Mouse (Mus musculus) heart, embryonic 11.5 days (tissue): Measurements from ENCODE around the gene Sox6. TPM values are rescaled to one million over a fixed set of nuclear protein-coding genes. Genes with fewer than 3 reads are reported as not detected.

Source experiments
- ATAC-seq: fragments of 200-750 bp; cut with Nextera tagmentation; replicated peaks from 2 replicates; pipeline ENCODE4 v1.8.0; 2017; ENCODE audit warnings: moderate library complexity; ENCODE audit not compliant: insufficient number of reproducible peaks, low FRiP score, low TSS enrichment
- H3K27ac ChIP-seq: fragments of 300-500 bp; sonication (generic); 2 replicates; pipeline ENCODE4 v1.5.1; 2014; ENCODE audit warnings: mild to moderate bottlenecking, low read depth, low read length
- H3K27me3 ChIP-seq: fragments of 300-500 bp; sonication (generic); 2 replicates; pipeline ENCODE4 v1.6.1; 2014; ENCODE audit warnings: mild to moderate bottlenecking, low read length, mixed read lengths; ENCODE audit not compliant: control insufficient read depth, insufficient read depth
- H3K36me3 ChIP-seq: fragments of 300-500 bp; sonication (generic); 2 replicates; pipeline ENCODE4 v1.6.1; 2014; ENCODE audit warnings: mild to moderate bottlenecking, low read length, moderate library complexity, mixed read lengths; ENCODE audit not compliant: control insufficient read depth, insufficient read depth
- H3K4me1 ChIP-seq: fragments of 300-500 bp; sonication (generic); 2 replicates; pipeline ENCODE4 v1.6.1; 2014; ENCODE audit warnings: low read length; ENCODE audit not compliant: control insufficient read depth, insufficient read depth
- H3K4me2 ChIP-seq: fragments of 300-500 bp; sonication (generic); 2 replicates; pipeline ENCODE4 v1.6.1; 2014; ENCODE audit warnings: mild to moderate bottlenecking, moderate library complexity
- H3K4me3 ChIP-seq: fragments of 300-500 bp; sonication (generic); 2 replicates; pipeline ENCODE4 v1.5.1; 2014; ENCODE audit warnings: low read depth, low read length
- H3K9ac ChIP-seq: fragments of 300-500 bp; sonication (generic); 2 replicates; pipeline ENCODE4 v1.6.1; 2014; ENCODE audit warnings: mild to moderate bottlenecking, low read depth, low read length, moderate library complexity
- H3K9me3 ChIP-seq: fragments of 300-500 bp; sonication (generic); replicated peaks from 2 replicates; pipeline ENCODE4 v1.6.1; 2016; ENCODE audit warnings: low read length; ENCODE audit not compliant: control insufficient read depth
- WGBS: fragments of 180-500 bp; shearing (Covaris S2); extraction: QIAGEN DNeasy Blood & Tissue Kit; methylation state at CpG from one replicate; pipeline ENCODE4 v1.1.7; 2014; ENCODE audit not compliant: insufficient replicate concordance; 5-methylcytosine and 5-hydroxymethylcytosine counted together
- polyA plus RNA-seq: library from polyadenylated mRNA; unstranded; fragments of >200 nt; fragmentation: Nextera tagmentation; extraction: Ambion mirVana; gene quantifications from 2 replicates; pipeline ENCODE4 v1.2.1, GENCODE M21; 2014

Sox6 gene
- polyA plus RNA-seq, 1 experiment from 2014 or later = 45.1 TPM

DNA sequence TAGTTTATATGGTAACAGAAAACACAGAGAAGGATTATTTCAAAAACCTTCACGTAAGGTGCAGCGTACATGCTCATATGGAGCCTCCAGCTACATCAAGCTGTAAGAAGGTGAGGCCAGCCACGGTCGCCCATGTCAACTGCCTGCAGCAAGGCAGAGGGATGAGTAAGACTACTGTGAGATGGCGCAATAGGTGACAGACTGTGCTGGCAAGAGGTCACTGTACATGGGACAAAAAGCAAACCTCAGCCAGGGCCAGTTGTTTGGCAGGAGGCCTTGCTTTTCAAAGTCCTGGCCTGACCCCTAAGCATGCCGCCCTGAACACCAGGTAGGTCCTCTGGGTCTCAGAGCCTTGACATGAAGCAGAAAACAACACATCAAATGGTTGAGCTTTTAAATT, 194.2 kb downstream of the Sox6 start:
- Histone ChIP-seq H3K9ac (no peak overlapping the region), H3K4me2 (no peak overlapping the region), H3K4me1 (no peaks in the 10 kb centered on the region), H3K27ac (no peak overlapping the region), H3K9me3 (no peaks in the 10 kb centered on the region), H3K27me3 (no peaks in the 10 kb centered on the region), H3K36me3 (no peaks in the 10 kb centered on the region), H3K4me3 (no peak overlapping the region)
- ATAC-seq = no peak
- WGBS = 85% methylated on average over 6 of the region's 6 CpGs

GRCm38 (mm10) chr7:115842251-115842650, 196.3 kb downstream of the Sox6 start:
- H3K4me3 ChIP-seq = no peak overlapping the region
- no peaks in the 10 kb centered on the region for H3K36me3 ChIP-seq
- no peaks in the 10 kb centered on the region for H3K9me3 ChIP-seq
- no peak for ATAC-seq
- no peak overlapping the region for H3K9ac ChIP-seq
- no peaks in the 10 kb centered on the region for H3K4me1 ChIP-seq
- no peaks in the 10 kb centered on the region for H3K27me3 ChIP-seq
- H3K27ac ChIP-seq = no peak overlapping the region
- H3K4me2 ChIP-seq = no peak overlapping the region

DNA sequence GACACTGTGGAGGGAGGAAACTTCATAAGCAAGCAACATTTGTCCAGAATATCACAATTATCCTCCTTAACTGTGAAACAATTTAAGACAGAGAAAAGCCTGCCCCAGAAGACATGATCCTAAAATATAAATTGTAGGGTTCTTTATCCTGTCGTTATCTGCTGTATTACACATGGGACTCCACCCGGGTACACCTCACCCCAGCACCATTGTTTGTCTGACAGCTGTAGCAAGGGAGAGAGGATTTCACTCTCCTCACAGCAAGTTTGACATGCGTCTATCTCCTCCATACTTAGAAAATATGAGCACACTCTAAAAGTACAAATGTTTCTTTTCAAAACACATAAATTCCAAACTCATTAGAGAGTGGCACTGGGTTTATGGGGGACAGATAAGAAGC, 198.0 kb downstream of the Sox6 start:
- 65% methylated on average over 3 of the region's 3 CpGs for WGBS
- Histone ChIP-seq H3K27me3 (no peaks in the 10 kb centered on the region), H3K4me2 (no peak overlapping the region), H3K36me3 (no peaks in the 10 kb centered on the region), H3K4me3 (no peak overlapping the region), H3K4me1 (no peaks in the 10 kb centered on the region), H3K27ac (no peak overlapping the region), H3K9me3 (no peaks in the 10 kb centered on the region), H3K9ac (no peak overlapping the region)
- ATAC-seq = no peak

- Histone ChIP-seq H3K4me2 (no peak overlapping the region), H3K27me3 (no peaks in the 10 kb centered on the region), H3K36me3 (no peaks in the 10 kb centered on the region), H3K9ac (no peak overlapping the region), H3K27ac (no peak overlapping the region), H3K9me3 (no peaks in the 10 kb centered on the region), H3K4me1 (peaks cover 18% of the 10 kb centered on the region), H3K4me3 (no peak overlapping the region)
- ATAC-seq = no peak
- WGBS = 75% methylated on average over 3 of the region's 3 CpGs
These were observed 203.6 kb downstream of the Sox6 start for GRCm38 (mm10) chr7:115835005-115835404.

DNA sequence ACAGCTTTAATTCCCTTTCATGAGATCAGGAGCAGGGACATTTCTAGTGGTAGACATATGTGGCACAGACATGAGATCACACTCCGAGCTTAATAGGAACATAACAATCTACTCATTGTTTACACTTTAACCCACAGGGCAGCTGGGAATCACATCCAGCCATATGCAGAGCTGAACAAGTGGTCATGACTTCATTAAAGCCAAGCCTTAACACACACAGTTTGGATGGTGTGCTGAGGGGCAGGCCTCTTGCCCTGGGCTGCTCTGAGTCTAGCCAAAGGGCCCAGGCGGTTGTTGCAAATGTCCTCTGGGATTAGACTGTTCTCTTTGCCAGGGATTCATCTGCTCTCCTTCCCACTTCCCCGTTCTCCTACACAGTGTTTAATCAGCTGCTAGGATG, 204.9 kb downstream of the Sox6 start:
- no peak for ATAC-seq
- no peak overlapping the region for H3K9ac ChIP-seq
- no peak overlapping the region for H3K4me3 ChIP-seq
- no peak overlapping the region for H3K27ac ChIP-seq
- H3K27me3 ChIP-seq = no peaks in the 10 kb centered on the region
- WGBS = 56% methylated on average over 3 of the region's 3 CpGs
- peaks cover 21% of the 10 kb centered on the region for H3K4me1 ChIP-seq
- no peaks in the 10 kb centered on the region for H3K36me3 ChIP-seq
- no peak overlapping the region for H3K4me2 ChIP-seq
- H3K9me3 ChIP-seq = no peaks in the 10 kb centered on the region

- ATAC-seq = no peak
These were observed 207.4 kb downstream of the Sox6 start for GRCm38 (mm10) chr7:115830938-115831873.

GRCm38 (mm10) chr7:115830366-115830765, 208.2 kb downstream of the Sox6 start:
- H3K27me3 ChIP-seq = no peaks in the 10 kb centered on the region
- H3K9me3 ChIP-seq = no peaks in the 10 kb centered on the region
- H3K36me3 ChIP-seq = no peaks in the 10 kb centered on the region
- no peak overlapping the region for H3K9ac ChIP-seq
- no peak overlapping the region; the same call in 1 of the 2 replicates for H3K4me2 ChIP-seq
- no peak overlapping the region for H3K27ac ChIP-seq
- no peak overlapping the region for H3K4me3 ChIP-seq
- peaks cover 39% of the 10 kb centered on the region for H3K4me1 ChIP-seq
- WGBS = 68% methylated on average over 10 of the region's 10 CpGs
- ATAC-seq = 0 out of 2 replicates have a peak, but pooled peaks have one; percentile 7

More at GRCm38 (mm10) chr7:115830938-115831873, 207.4 kb downstream of the Sox6 start:
- Histone ChIP-seq H3K9me3 (no peaks in the 10 kb centered on the region), H3K36me3 (no peaks in the 10 kb centered on the region), H3K27me3 (no peaks in the 10 kb centered on the region), H3K4me2 (no peak overlapping the region), H3K27ac (0 out of 2 replicates have a peak overlapping the region, but pooled peaks have one; percentile 18), H3K9ac (no peak overlapping the region), H3K4me3 (no peak overlapping the region), H3K4me1 (peaks cover 35% of the 10 kb centered on the region)
- WGBS = 38% methylated on average over 11 of the region's 11 CpGs

- Histone ChIP-seq H3K27ac (no peak overlapping the region), H3K27me3 (no peaks in the 10 kb centered on the region), H3K9ac (no peak overlapping the region), H3K36me3 (no peaks in the 10 kb centered on the region), H3K4me1 (peaks cover 39% of the 10 kb centered on the region), H3K4me3 (no peak overlapping the region), H3K4me2 (no peak overlapping the region), H3K9me3 (no peaks in the 10 kb centered on the region)
- WGBS = 36% methylated on average over 4 of the region's 4 CpGs
- ATAC-seq = no peak
These were observed 208.8 kb downstream of the Sox6 start for GRCm38 (mm10) chr7:115829756-115830155.

DNA sequence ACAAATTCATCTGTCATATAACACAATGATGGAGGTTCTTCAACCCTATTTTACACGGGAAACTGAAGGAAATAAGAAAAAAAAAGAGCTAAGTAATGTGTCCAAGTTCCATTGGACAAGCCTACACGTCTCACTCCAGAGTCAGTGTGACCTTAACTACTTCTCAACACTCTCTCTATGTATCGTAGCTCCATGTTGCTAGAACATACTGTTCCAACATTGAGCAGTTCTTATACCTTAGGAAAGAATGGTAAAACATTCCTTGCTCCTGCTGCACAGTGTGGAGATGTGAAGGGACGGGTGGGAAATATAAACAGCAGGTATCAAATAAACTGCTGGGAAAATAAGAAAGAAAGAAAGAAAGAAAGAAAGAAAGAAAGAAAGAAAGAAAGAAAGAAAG, 209.3 kb downstream of the Sox6 start:
- no peak overlapping the region for H3K9ac ChIP-seq
- no peak overlapping the region for H3K4me2 ChIP-seq
- 72% methylated on average over 4 of the region's 4 CpGs for WGBS
- H3K4me1 ChIP-seq = peaks cover 43% of the 10 kb centered on the region
- no peaks in the 10 kb centered on the region for H3K9me3 ChIP-seq
- no peak overlapping the region for H3K27ac ChIP-seq
- H3K4me3 ChIP-seq = no peak overlapping the region
- ATAC-seq = no peak
- H3K36me3 ChIP-seq = no peaks in the 10 kb centered on the region
- H3K27me3 ChIP-seq = no peaks in the 10 kb centered on the region
